In the genomic region with DNA sequence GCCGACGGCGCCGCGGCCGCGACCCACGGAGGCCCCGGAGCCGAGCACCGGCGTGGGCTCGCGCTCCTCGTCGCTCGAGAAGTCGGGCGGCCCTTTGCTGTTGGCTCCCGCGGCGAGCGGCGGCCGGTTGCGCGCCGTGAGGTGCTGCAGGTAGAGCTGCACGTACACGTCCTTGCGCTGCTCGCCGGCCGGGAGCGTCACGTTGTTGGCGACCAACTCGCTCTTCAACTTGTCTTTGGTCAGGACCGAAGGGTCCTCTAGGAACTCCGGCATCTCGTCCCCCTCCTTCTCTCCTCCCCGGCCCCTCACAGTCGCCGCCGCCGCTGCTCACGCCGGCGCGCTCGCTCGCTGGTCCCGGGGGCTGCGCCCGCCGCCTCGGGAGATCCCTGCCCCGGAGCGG, we compare ENCODE assay signal across 8 mouse cellular contexts. TPM values are rescaled to one million over a fixed set of nuclear protein-coding genes. Genes with fewer than 3 reads are reported as not detected.
DNase-seq lines count a peak whose midpoint lies in the region; ATAC-seq and TF ChIP-seq lines count a peak whose summit lies in the region.

No protein-coding gene starts in this region.

- H3K4me1 ChIP-seq in lung, embryonic 14.5 days (ENCODE audit: insufficient read depth) = peaks cover 14% of the 10 kb centered on the region; the same call in 1 of the 2 replicates
- peaks cover 26% of the 10 kb centered on the region for H3K4me1 ChIP-seq in embryonic facial prominence, embryonic 13.5 days
- peaks cover 40% of the 10 kb centered on the region for H3K4me1 ChIP-seq in midbrain, embryonic 15.5 days

- WGBS in lung, embryonic 14.5 days = under 1% methylated on average over 59 of the region's 59 CpGs
- WGBS in embryonic facial prominence, embryonic 13.5 days = 0% methylated on average over 59 of the region's 59 CpGs
- 0% methylated on average over 53 of the region's 59 CpGs for WGBS in midbrain, embryonic 15.5 days

- H3K27me3 ChIP-seq in lung, embryonic 14.5 days (ENCODE audit: insufficient read depth, low read length) = no peaks in the 10 kb centered on the region
- no peaks in the 10 kb centered on the region for H3K27me3 ChIP-seq in embryonic facial prominence, embryonic 13.5 days
- no peaks in the 10 kb centered on the region for H3K27me3 ChIP-seq in midbrain, embryonic 15.5 days (replicated peaks)

- no peak for TF ChIP-seq CTCF in lung, embryonic 14.5 days (IDR thresholded peaks at IDR 0.05; ENCODE audit: low read depth)

- peak; percentile 33; the same call in 1 of the 2 replicates for ATAC-seq in lung, embryonic 14.5 days (ENCODE audit: insufficient read depth)
- peak; percentile 65 for ATAC-seq in embryonic facial prominence, embryonic 13.5 days (ENCODE audit: insufficient number of reproducible peaks, insufficient read depth, low FRiP score, low TSS enrichment, low read depth)
- peak; percentile 79 for ATAC-seq in midbrain, embryonic 15.5 days (replicated peaks)

- 0 out of 2 replicates have a peak, but pooled peaks cover 4% of the 10 kb centered on the region for H3K36me3 ChIP-seq in lung, embryonic 14.5 days (ENCODE audit: insufficient read depth)
- H3K36me3 ChIP-seq in embryonic facial prominence, embryonic 13.5 days = 0 out of 2 replicates have a peak, but pooled peaks cover under 1% of the 10 kb centered on the region
- no peaks in the 10 kb centered on the region for H3K36me3 ChIP-seq in midbrain, embryonic 15.5 days (replicated peaks)

- H3K4me3 ChIP-seq in lung, embryonic 14.5 days (ENCODE audit: low read depth, low read length) = peak overlapping the region; percentile 99
- peak overlapping the region; percentile 74 for H3K4me3 ChIP-seq in embryonic facial prominence, embryonic 13.5 days
- H3K4me3 ChIP-seq in midbrain, embryonic 15.5 days = peak overlapping the region; percentile 97

- DNase-seq in adrenal gland, postnatal 10 days = peak; percentile 63
- DNase-seq in adrenal gland, postnatal 4 days (ENCODE audit: low spot score in 2 of 2) = no peak
- DNase-seq in lung, embryonic 14.5 days = peak; percentile 59
- DNase-seq in lung, postnatal 25 days (ENCODE audit: low spot score) = no peak
- peak; percentile 74 for DNase-seq in kidney, postnatal 10 days
- DNase-seq in right cerebral cortex, postnatal 14 days = no peak

- no peaks in the 10 kb centered on the region for H3K9me3 ChIP-seq in lung, embryonic 14.5 days (ENCODE audit: low read depth, low read length)
- H3K9me3 ChIP-seq in embryonic facial prominence, embryonic 13.5 days = no peaks in the 10 kb centered on the region
- no peaks in the 10 kb centered on the region for H3K9me3 ChIP-seq in midbrain, embryonic 15.5 days

- peak overlapping the region; percentile 73 for H3K4me2 ChIP-seq in lung, embryonic 14.5 days
- peak overlapping the region; percentile 73 for H3K4me2 ChIP-seq in embryonic facial prominence, embryonic 13.5 days
- peak overlapping the region; percentile 68 for H3K4me2 ChIP-seq in midbrain, embryonic 15.5 days

- peak overlapping the region; percentile 100 for H3K27ac ChIP-seq in lung, embryonic 14.5 days (ENCODE audit: low read depth)
- H3K27ac ChIP-seq in embryonic facial prominence, embryonic 13.5 days = peak overlapping the region; percentile 100
- H3K27ac ChIP-seq in midbrain, embryonic 15.5 days = peak overlapping the region; percentile 99

- H3K9ac ChIP-seq in lung, embryonic 14.5 days = peak overlapping the region; percentile 100
- H3K9ac ChIP-seq in embryonic facial prominence, embryonic 13.5 days = peak overlapping the region; percentile 98
- peak overlapping the region; percentile 95 for H3K9ac ChIP-seq in midbrain, embryonic 15.5 days

RNA-seq across cellular contexts. Expression of a gene that starts 10.1 kb away (rescaled TPM):
- 100 to 1,000 TPM; 116 to 140 TPM for total RNA-seq in adrenal gland, postnatal 10 days (2021)
- total RNA-seq in adrenal gland, postnatal 4 days (2021) = 100 to 1,000 TPM; 203 to 231 TPM
- 317 and 337 TPM in 2 replicates for polyA plus RNA-seq in lung, embryonic 14.5 days (2014; fragmentation: Nextera tagmentation; extraction: Ambion mirVana)
- polyA plus RNA-seq in embryonic facial prominence, embryonic 13.5 days (2015; fragmentation: Nextera tagmentation; extraction: Ambion mirVana) = 237 and 252 TPM in 2 replicates
- 106 and 110 TPM in 2 replicates for polyA plus RNA-seq in midbrain, embryonic 15.5 days (2015; fragmentation: Nextera tagmentation; extraction: Ambion mirVana)

RNA-seq across cellular contexts. Expression of a gene that starts 47.2 kb away (rescaled TPM):
- 100 to 1,000 TPM; 725 to 758 TPM for total RNA-seq in adrenal gland, postnatal 10 days (2021)
- total RNA-seq in adrenal gland, postnatal 4 days (2021) = 100 to 1,000 TPM; 840 to 862 TPM
- 470 and 474 TPM in 2 replicates for polyA plus RNA-seq in lung, embryonic 14.5 days (2014; fragmentation: Nextera tagmentation; extraction: Ambion mirVana)
- polyA plus RNA-seq in embryonic facial prominence, embryonic 13.5 days (2015; fragmentation: Nextera tagmentation; extraction: Ambion mirVana) = 402 and 411 TPM in 2 replicates
- polyA plus RNA-seq in midbrain, embryonic 15.5 days (2015; fragmentation: Nextera tagmentation; extraction: Ambion mirVana) = 542 and 550 TPM in 2 replicates

Comparison
In these comparisons a context has a peak if more than half of its experiments do, and no peak if none do; other contexts are left out.
1. DNase-seq: peak in adrenal gland, postnatal 10 days (single experiment), lung, embryonic 14.5 days (single experiment) and kidney, postnatal 10 days (single experiment); none in adrenal gland, postnatal 4 days (0 of 2), lung, postnatal 25 days (single experiment) and right cerebral cortex, postnatal 14 days (single experiment).
2. Peak in every context shown above with its lines, with median percentiles within 50 percentile points of each other: ATAC-seq, H3K27ac ChIP-seq, H3K4me2 ChIP-seq, H3K4me3 ChIP-seq and H3K9ac ChIP-seq.